Mouse (Mus musculus) liver, adult 2 months (tissue): ENCODE data around the gene 1700020N01Rik. TPM values are rescaled to one million over a fixed set of nuclear protein-coding genes. Genes with fewer than 3 reads are reported as not detected.

Experiments
- DNase-seq: peaks from one replicate; pipeline ENCODE4 v3.0.0-alpha.2; 2011; ENCODE audit warnings: low read depth, low spot score; ENCODE audit errors: extremely low read depth
- H3K27ac ChIP-seq: fragments of 200-500 bp; replicated peaks from 2 replicates; pipeline ENCODE4 v1.5.1; 2012; ENCODE audit warnings: low read depth, mild to moderate bottlenecking, control low read depth, inconsistent platforms, low read length; ENCODE audit not compliant: insufficient read depth
- H3K27me3 ChIP-seq: fragments of 200-500 bp; 2 replicates; pipeline ENCODE4 v1.6.1; 2012; ENCODE audit warnings: mild to moderate bottlenecking, moderate library complexity, low read length, inconsistent platforms; ENCODE audit not compliant: control insufficient read depth, insufficient read depth
- H3K36me3 ChIP-seq: fragments of 200-500 bp; 2 replicates; pipeline ENCODE4 v1.6.1; 2012; ENCODE audit warnings: low read length, inconsistent platforms; ENCODE audit not compliant: control insufficient read depth, insufficient read depth
- H3K4me1 ChIP-seq: fragments of 200-500 bp; 2 replicates; pipeline ENCODE4 v1.6.1; 2011; ENCODE audit warnings: low read length; ENCODE audit not compliant: control insufficient read depth, insufficient read depth
- H3K4me3 ChIP-seq: fragments of 200-500 bp; 2 replicates; pipeline ENCODE4 v1.5.1; 2011; ENCODE audit warnings: low read depth, mild to moderate bottlenecking, control low read depth, low read length, moderate library complexity; ENCODE audit not compliant: insufficient read depth
- H3K79me2 ChIP-seq: fragments of 200-500 bp; 2 replicates; pipeline ENCODE4 v1.6.1; 2012; ENCODE audit warnings: inconsistent platforms, mild to moderate bottlenecking, low read length, moderate library complexity; ENCODE audit not compliant: control insufficient read depth, insufficient read depth
- H3K9ac ChIP-seq: fragments of 200-500 bp; 2 replicates; pipeline ENCODE4 v1.6.1; 2012; ENCODE audit warnings: low read depth, mild to moderate bottlenecking, control low read depth, inconsistent platforms, low read length
- CTCF ChIP-seq: fragments of 200-500 bp; IDR thresholded peaks from 2 replicates; pipeline ENCODE4 v1.5.1; 2011; ENCODE audit warnings: low read depth, low read length, control low read depth
- POLR2A ChIP-seq: fragments of 200-500 bp; IDR thresholded peaks from 2 replicates; pipeline ENCODE4 v1.6.1; 2011; ENCODE audit warnings: low read length, control low read depth; ENCODE audit not compliant: insufficient read depth; ENCODE audit errors: extremely low read depth
- WGBS: fragments of 180-500 bp; shearing (Covaris S2); methylation state at CpG from one replicate; pipeline ENCODE4 v1.1.7; 2018; 5-methylcytosine and 5-hydroxymethylcytosine counted together
- polyA plus RNA-seq: library from polyadenylated mRNA; depleted of rRNA; stranded (reverse); fragments of >200 nt; gene quantifications from 2 replicates; pipeline ENCODE4 v1.2.3, GENCODE M21; 2012
- total RNA-seq: library from RNA; depleted of rRNA; stranded (reverse); fragments of >200 nt; gene quantifications from 2 replicates; pipeline ENCODE4 v1.2.3, GENCODE M21; 2014

1700020N01Rik gene
- total and polyA plus RNA-seq, 2 experiments: not detected

- H3K27ac ChIP-seq: no peak overlapping the region
- 94% methylated on average over 5 of the region's 5 CpGs for WGBS
- no peaks in the 10 kb centered on the region for H3K36me3 ChIP-seq
- no peak overlapping the region for H3K9ac ChIP-seq
- H3K27me3 ChIP-seq: no peaks in the 10 kb centered on the region
- no peaks in the 10 kb centered on the region for H3K4me1 ChIP-seq
- DNase-seq: no peak
- no peaks in the 10 kb centered on the region for H3K79me2 ChIP-seq
- no peak overlapping the region for H3K4me3 ChIP-seq
- TF ChIP-seq CTCF: no peak
- TF ChIP-seq POLR2A: no peak
Measured at GRCm38 (mm10) chr10:21564189-21564588, 28.8 kb upstream of the 1700020N01Rik start.

- Histone ChIP-seq H3K9ac (no peak overlapping the region), H3K27ac (no peak overlapping the region), H3K36me3 (no peaks in the 10 kb centered on the region), H3K4me3 (no peak overlapping the region), H3K4me1 (no peaks in the 10 kb centered on the region), H3K79me2 (no peaks in the 10 kb centered on the region), H3K27me3 (no peaks in the 10 kb centered on the region)
- TF ChIP-seq POLR2A (no peak), CTCF (no peak)
- DNase-seq: no peak
- 98% methylated on average over 1 of the region's 1 CpGs for WGBS
Measured at GRCm38 (mm10) chr10:21566074-21566473, 26.9 kb upstream of the 1700020N01Rik start.

- Histone ChIP-seq H3K4me3 (no peak overlapping the region), H3K79me2 (no peaks in the 10 kb centered on the region), H3K9ac (no peak overlapping the region), H3K36me3 (no peaks in the 10 kb centered on the region), H3K4me1 (no peaks in the 10 kb centered on the region), H3K27ac (no peak overlapping the region), H3K27me3 (no peaks in the 10 kb centered on the region)
- 75% methylated on average over 4 of the region's 4 CpGs for WGBS
- TF ChIP-seq POLR2A (no peak), CTCF (no peak)
- peak; percentile 49 for DNase-seq
Measured at GRCm38 (mm10) chr10:21571615-21572014, 21.3 kb upstream of the 1700020N01Rik start.

GRCm38 (mm10) chr10:21573713-21574112 is 19.2 kb upstream of the 1700020N01Rik start:
- TF ChIP-seq CTCF (no peak), POLR2A (no peak)
- peak; percentile 56 for DNase-seq
- H3K4me1 ChIP-seq: no peaks in the 10 kb centered on the region
- WGBS: 72% methylated on average over 4 of the region's 4 CpGs
- no peaks in the 10 kb centered on the region for H3K79me2 ChIP-seq
- no peak overlapping the region for H3K9ac ChIP-seq
- H3K4me3 ChIP-seq: no peak overlapping the region
- H3K36me3 ChIP-seq: no peaks in the 10 kb centered on the region
- no peak overlapping the region for H3K27ac ChIP-seq
- H3K27me3 ChIP-seq: no peaks in the 10 kb centered on the region

- Histone ChIP-seq H3K36me3 (no peaks in the 10 kb centered on the region), H3K27ac (no peak overlapping the region), H3K79me2 (no peaks in the 10 kb centered on the region), H3K4me1 (no peaks in the 10 kb centered on the region), H3K27me3 (no peaks in the 10 kb centered on the region), H3K9ac (no peak overlapping the region), H3K4me3 (no peak overlapping the region)
- DNase-seq: no peak
- 95% methylated on average over 11 of the region's 11 CpGs for WGBS
- TF ChIP-seq CTCF (no peak), POLR2A (no peak)
Measured at GRCm38 (mm10) chr10:21575806-21576378, 17.1 kb upstream of the 1700020N01Rik start.

GRCm38 (mm10) chr10:21577798-21578197 is 15.1 kb upstream of the 1700020N01Rik start:
- H3K9ac ChIP-seq: no peak overlapping the region
- H3K4me3 ChIP-seq: no peak overlapping the region
- no peaks in the 10 kb centered on the region for H3K4me1 ChIP-seq
- H3K79me2 ChIP-seq: no peaks in the 10 kb centered on the region
- no peak for DNase-seq
- no peaks in the 10 kb centered on the region for H3K27me3 ChIP-seq
- H3K27ac ChIP-seq: no peak overlapping the region
- H3K36me3 ChIP-seq: no peaks in the 10 kb centered on the region
- TF ChIP-seq CTCF (no peak), POLR2A (no peak)
- 88% methylated on average over 6 of the region's 6 CpGs for WGBS
